Mouse (Mus musculus): Measurements from ENCODE around the gene Nsd1. TPM values are rescaled to one million over a fixed set of nuclear protein-coding genes. Genes with fewer than 3 reads are reported as not detected.

Nsd1 gene
- polyA plus RNA-seq, 1 experiment from 2014 or later, result 44.6 TPM

DNA sequence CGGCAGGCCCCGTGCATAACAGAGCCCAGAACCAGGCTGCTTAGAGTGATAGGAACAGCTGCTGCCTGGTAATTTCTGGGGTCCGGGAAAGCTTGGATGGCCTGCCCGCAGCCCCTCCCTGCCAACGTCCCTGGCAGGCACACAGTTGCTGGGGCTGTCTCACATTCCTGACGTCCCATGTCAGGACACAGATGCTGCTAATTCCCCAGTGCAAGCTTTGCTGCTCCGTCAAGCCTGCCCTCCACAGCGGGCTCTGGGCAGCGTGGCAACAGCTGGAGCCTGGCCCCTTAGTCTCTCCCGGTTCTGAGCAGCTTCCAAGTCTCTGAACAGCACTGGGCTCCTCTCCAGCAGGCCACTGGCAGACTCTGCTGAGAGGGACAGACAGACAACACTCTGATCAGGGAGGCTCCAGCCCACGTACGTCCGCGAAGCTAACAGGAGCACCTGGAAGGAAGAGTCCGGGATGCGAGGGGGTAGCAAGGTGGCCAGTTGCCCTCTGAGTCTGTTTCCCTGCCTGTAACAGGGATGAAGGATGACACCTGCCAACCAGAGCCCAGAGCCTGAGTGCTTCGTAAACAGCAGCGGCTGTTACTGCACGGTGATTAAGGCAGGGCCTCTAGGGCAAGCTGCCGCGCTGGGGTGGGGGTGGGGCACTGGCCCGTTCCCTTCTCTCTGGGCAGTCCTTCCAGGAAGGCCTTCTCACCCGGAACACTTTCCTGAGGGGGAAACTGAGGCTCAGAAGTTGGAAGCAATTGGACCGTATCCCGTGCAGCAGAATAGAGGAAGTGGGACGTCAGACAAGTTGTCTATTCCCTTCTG, 37.9 kb upstream of the Nsd1 start:
- 11% methylated on average over 26 of the region's 26 CpGs for WGBS
- no peak overlapping the region; the same call in 1 of the 2 replicates for H3K4me3 ChIP-seq (replicated peaks; ENCODE audit: low read length)
- peak; percentile 48; the same call in 1 of the 2 replicates for ATAC-seq (ENCODE audit: insufficient read depth, low FRiP score)

DNA sequence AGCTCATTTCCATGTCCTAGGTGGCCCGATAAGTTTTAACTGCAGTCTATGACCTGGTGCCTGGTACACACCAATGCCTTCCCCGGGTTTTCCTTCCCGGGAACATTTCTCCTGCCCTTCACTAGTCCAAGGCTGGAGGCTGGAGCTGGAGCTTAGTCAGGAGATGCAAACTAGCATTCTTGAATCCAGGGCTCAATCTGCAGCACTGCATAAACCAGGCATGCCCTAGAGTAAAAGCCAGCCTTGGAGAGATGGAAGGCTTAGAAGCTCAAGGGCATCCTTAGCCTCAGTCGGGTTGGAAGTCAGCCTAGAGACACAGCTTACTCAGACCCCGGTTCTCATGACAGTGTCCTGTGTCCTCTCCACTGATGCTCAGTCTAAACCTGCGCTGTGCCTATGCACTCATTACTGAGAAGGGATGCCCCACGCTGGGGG, 37.2 kb upstream of the Nsd1 start:
- no peaks in the 10 kb centered on the region for H3K27me3 ChIP-seq (ENCODE audit: control insufficient read depth, insufficient read depth, low read length)
- H3K27ac ChIP-seq (ENCODE audit: low read length), result peak overlapping the region; percentile 73
- peaks cover 25% of the 10 kb centered on the region for H3K4me1 ChIP-seq (ENCODE audit: control insufficient read depth, insufficient read depth, low read length)
- ATAC-seq (ENCODE audit: insufficient read depth, low FRiP score), result no peak
- H3K4me2 ChIP-seq (ENCODE audit: low read depth, low read length), result peak overlapping the region; percentile 45
- H3K9ac ChIP-seq (ENCODE audit: low read length), result peak overlapping the region; percentile 2; the same call in 1 of the 2 replicates
- no peaks in the 10 kb centered on the region for H3K9me3 ChIP-seq (replicated peaks; ENCODE audit: control insufficient read depth, low read length)
- WGBS, result 40% methylated on average over 7 of the region's 7 CpGs
- H3K36me3 ChIP-seq (ENCODE audit: control insufficient read depth, insufficient read depth, low read length), result no peaks in the 10 kb centered on the region
- no peak overlapping the region; the same call in 1 of the 2 replicates for H3K4me3 ChIP-seq (replicated peaks; ENCODE audit: low read length)

More for the DNA sequence above, 37.9 kb upstream of the Nsd1 start:
- Histone ChIP-seq H3K4me2 (ENCODE audit: low read depth, low read length) (peak overlapping the region; percentile 45), H3K9me3 (replicated peaks; ENCODE audit: control insufficient read depth, low read length) (no peaks in the 10 kb centered on the region), H3K27ac (ENCODE audit: low read length) (peak overlapping the region; percentile 73), H3K36me3 (ENCODE audit: control insufficient read depth, insufficient read depth, low read length) (no peaks in the 10 kb centered on the region), H3K27me3 (ENCODE audit: control insufficient read depth, insufficient read depth, low read length) (no peaks in the 10 kb centered on the region), H3K4me1 (ENCODE audit: control insufficient read depth, insufficient read depth, low read length) (peaks cover 25% of the 10 kb centered on the region), H3K9ac (ENCODE audit: low read length) (peak overlapping the region; percentile 2; the same call in 1 of the 2 replicates)

DNA sequence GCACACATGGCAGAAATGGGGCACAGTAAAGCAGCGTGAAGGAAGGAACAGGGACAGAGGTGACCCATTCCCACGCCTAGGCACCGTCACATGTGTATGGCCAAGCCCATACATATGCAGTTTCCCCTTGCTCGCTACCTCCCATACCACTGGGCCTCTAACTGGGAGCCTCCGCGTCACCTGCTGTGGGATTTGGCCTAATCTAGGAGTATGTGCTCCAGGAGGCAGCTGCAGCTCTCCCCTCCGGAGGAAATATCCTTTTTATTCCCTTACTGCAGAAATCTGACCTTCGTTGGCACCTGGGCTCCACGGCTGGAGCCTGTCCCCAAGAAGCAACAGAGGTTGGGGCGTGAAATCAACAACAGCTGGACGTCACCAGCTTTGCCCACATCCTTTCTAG, 35.2 kb upstream of the Nsd1 start:
- Histone ChIP-seq H3K4me2 (ENCODE audit: low read depth, low read length) (no peak overlapping the region), H3K27ac (ENCODE audit: low read length) (no peak overlapping the region), H3K4me1 (ENCODE audit: control insufficient read depth, insufficient read depth, low read length) (peaks cover 17% of the 10 kb centered on the region), H3K4me3 (replicated peaks; ENCODE audit: low read length) (no peak overlapping the region), H3K27me3 (ENCODE audit: control insufficient read depth, insufficient read depth, low read length) (no peaks in the 10 kb centered on the region), H3K36me3 (ENCODE audit: control insufficient read depth, insufficient read depth, low read length) (no peaks in the 10 kb centered on the region), H3K9ac (ENCODE audit: low read length) (no peak overlapping the region), H3K9me3 (replicated peaks; ENCODE audit: control insufficient read depth, low read length) (no peaks in the 10 kb centered on the region)
- 79% methylated on average over 11 of the region's 11 CpGs for WGBS
- no peak for ATAC-seq (ENCODE audit: insufficient read depth, low FRiP score)

DNA sequence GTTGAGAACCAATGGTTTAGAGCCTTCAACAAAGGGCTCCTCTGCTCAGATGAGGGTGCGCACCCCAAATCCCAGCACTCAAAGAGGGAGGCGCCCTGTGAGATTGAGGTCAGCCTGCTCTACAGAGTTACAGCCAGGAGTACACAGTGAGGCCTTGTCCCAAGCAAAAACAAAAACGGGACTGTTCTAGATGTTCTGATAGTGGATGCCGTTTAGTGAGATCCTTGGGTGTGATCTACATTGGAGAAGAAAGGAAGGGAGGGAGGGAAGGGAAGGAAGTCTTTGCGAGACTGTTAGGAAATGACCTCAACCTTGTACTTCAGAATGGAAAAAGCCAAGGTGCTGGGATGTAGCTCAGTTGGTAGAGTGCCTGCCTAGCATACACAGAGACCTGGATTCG, 33.3 kb upstream of the Nsd1 start:
- no peak overlapping the region for H3K9ac ChIP-seq (ENCODE audit: low read length)
- no peaks in the 10 kb centered on the region for H3K9me3 ChIP-seq (replicated peaks; ENCODE audit: control insufficient read depth, low read length)
- ATAC-seq (ENCODE audit: insufficient read depth, low FRiP score), result no peak
- no peak overlapping the region for H3K4me2 ChIP-seq (ENCODE audit: low read depth, low read length)
- no peak overlapping the region for H3K27ac ChIP-seq (ENCODE audit: low read length)
- no peak overlapping the region for H3K4me3 ChIP-seq (replicated peaks; ENCODE audit: low read length)
- H3K27me3 ChIP-seq (ENCODE audit: control insufficient read depth, insufficient read depth, low read length), result no peaks in the 10 kb centered on the region
- no peaks in the 10 kb centered on the region for H3K36me3 ChIP-seq (ENCODE audit: control insufficient read depth, insufficient read depth, low read length)
- H3K4me1 ChIP-seq (ENCODE audit: control insufficient read depth, insufficient read depth, low read length), result peaks cover 15% of the 10 kb centered on the region
- WGBS, result 84% methylated on average over 6 of the region's 6 CpGs

DNA sequence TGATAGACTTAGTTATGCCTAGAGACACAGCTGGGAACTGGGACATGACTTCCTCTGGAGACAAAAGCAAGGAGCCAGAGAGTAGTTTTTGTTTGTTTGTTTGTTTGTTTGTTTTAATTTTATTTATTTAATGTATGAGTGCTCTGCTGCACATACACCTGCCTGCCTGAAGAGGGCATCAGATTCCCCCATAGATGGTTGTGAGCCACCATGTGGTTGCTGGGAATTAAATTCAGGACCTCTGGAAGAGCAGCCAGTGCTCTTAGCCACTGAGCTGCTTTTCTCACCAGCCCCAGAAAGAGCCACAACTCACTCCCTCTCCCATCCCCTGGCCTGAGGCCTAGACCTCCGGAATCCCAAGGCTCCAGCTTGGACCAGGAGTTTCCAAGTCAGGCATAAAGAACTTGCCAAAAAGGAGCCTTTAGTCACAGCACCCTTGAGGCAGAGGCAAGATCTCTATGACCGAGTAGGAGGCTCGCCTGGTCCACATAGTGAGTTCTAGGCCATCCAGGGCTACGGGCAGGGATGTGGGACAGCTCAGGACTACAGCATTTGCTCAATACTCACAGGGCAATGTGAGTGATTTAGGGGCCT, 31.6 kb upstream of the Nsd1 start:
- Histone ChIP-seq H3K9ac (ENCODE audit: low read length) (no peak overlapping the region), H3K27ac (ENCODE audit: low read length) (no peak overlapping the region)

DNA sequence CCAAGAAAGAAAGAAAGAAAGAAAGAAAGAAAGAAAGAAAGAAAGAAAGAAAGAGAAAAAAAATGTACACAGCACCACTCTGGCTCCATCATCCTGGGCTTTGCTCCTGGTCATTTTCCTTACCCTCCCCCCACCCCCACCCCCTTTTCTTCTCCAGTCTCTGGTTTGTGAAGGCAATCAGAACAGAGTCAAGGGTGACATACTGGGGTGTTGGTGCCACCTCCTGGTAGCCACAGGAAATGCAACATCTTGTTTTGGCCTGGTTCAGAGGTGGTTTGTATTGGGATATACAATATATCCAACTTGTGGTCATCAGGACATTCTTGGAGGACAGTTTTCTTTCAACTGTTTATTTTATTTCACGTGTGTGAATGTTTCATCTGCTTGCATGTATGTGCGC, 31.0 kb upstream of the Nsd1 start:
- Histone ChIP-seq H3K36me3 (ENCODE audit: control insufficient read depth, insufficient read depth, low read length) (no peaks in the 10 kb centered on the region), H3K4me2 (ENCODE audit: low read depth, low read length) (no peak overlapping the region), H3K9ac (ENCODE audit: low read length) (no peak overlapping the region), H3K4me3 (replicated peaks; ENCODE audit: low read length) (no peak overlapping the region), H3K9me3 (replicated peaks; ENCODE audit: control insufficient read depth, low read length) (no peaks in the 10 kb centered on the region), H3K4me1 (ENCODE audit: control insufficient read depth, insufficient read depth, low read length) (peaks cover 5% of the 10 kb centered on the region; the same call in 1 of the 2 replicates), H3K27ac (ENCODE audit: low read length) (no peak overlapping the region), H3K27me3 (ENCODE audit: control insufficient read depth, insufficient read depth, low read length) (no peaks in the 10 kb centered on the region)
- ATAC-seq (ENCODE audit: insufficient read depth, low FRiP score), result no peak
- 32% methylated on average over 2 of the region's 2 CpGs for WGBS

More for the DNA sequence above, 31.6 kb upstream of the Nsd1 start:
- Histone ChIP-seq H3K4me3 (replicated peaks; ENCODE audit: low read length) (no peak overlapping the region), H3K4me1 (ENCODE audit: control insufficient read depth, insufficient read depth, low read length) (peaks cover 5% of the 10 kb centered on the region; the same call in 1 of the 2 replicates), H3K27me3 (ENCODE audit: control insufficient read depth, insufficient read depth, low read length) (no peaks in the 10 kb centered on the region), H3K36me3 (ENCODE audit: control insufficient read depth, insufficient read depth, low read length) (no peaks in the 10 kb centered on the region), H3K9me3 (replicated peaks; ENCODE audit: control insufficient read depth, low read length) (no peaks in the 10 kb centered on the region), H3K4me2 (ENCODE audit: low read depth, low read length) (no peak overlapping the region)
- ATAC-seq (ENCODE audit: insufficient read depth, low FRiP score), result no peak
- 63% methylated on average over 4 of the region's 4 CpGs for WGBS

DNA sequence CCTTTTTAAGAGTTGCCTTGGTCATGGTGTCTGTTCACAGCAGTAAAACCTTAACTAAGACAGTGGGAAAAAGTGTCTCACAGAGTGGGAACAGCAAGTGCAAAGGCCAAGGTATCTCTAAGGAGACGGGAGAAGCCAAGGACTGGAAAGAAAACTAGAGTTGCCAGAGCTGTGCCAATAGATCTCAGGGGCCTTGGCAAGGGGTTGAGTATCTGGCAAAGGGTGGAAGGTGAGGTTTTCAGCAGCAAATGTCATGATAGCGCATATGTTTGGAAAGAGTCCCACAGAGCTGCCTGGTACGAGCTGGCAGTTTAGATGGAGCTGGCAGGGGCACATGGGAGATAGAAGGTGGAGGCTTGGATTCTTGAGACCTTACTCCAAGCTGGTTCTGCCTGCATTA, 30.0 kb upstream of the Nsd1 start:
- H3K4me1 ChIP-seq (ENCODE audit: control insufficient read depth, insufficient read depth, low read length), result peaks cover 5% of the 10 kb centered on the region; the same call in 1 of the 2 replicates
- H3K36me3 ChIP-seq (ENCODE audit: control insufficient read depth, insufficient read depth, low read length), result no peaks in the 10 kb centered on the region
- H3K9ac ChIP-seq (ENCODE audit: low read length), result no peak overlapping the region
- ATAC-seq (ENCODE audit: insufficient read depth, low FRiP score), result no peak
- H3K4me2 ChIP-seq (ENCODE audit: low read depth, low read length), result no peak overlapping the region
- H3K4me3 ChIP-seq (replicated peaks; ENCODE audit: low read length), result no peak overlapping the region
- no peaks in the 10 kb centered on the region for H3K9me3 ChIP-seq (replicated peaks; ENCODE audit: control insufficient read depth, low read length)
- no peaks in the 10 kb centered on the region for H3K27me3 ChIP-seq (ENCODE audit: control insufficient read depth, insufficient read depth, low read length)
- no peak overlapping the region for H3K27ac ChIP-seq (ENCODE audit: low read length)
- WGBS, result 86% methylated on average over 3 of the region's 3 CpGs

DNA sequence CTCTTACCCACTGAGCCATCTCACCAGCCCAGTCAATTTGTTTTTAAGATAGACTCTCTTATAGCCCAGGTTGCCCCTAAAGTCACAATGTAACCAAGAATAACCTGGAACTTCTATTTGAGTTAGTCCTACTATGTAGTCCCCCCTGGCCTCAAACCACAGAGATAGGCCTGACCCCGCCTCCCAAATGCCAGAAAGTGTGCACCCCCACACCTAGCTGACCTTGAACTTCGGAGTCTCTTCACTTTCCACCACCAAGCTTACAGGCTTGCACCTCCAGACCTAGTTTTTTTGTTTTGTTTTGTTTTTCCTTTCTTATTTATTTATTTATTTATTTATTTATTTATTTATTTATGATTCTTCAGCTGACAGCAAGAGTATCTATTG, 27.8 kb upstream of the Nsd1 start:
- ATAC-seq (ENCODE audit: insufficient read depth, low FRiP score), result no peak
- 74% methylated on average over 2 of the region's 2 CpGs for WGBS
- peak overlapping the region; percentile 90 for H3K27ac ChIP-seq (ENCODE audit: low read length)

More for the DNA sequence above, 27.8 kb upstream of the Nsd1 start:
- Histone ChIP-seq H3K27me3 (ENCODE audit: control insufficient read depth, insufficient read depth, low read length) (no peaks in the 10 kb centered on the region), H3K9ac (ENCODE audit: low read length) (peak overlapping the region; percentile 73), H3K9me3 (replicated peaks; ENCODE audit: control insufficient read depth, low read length) (no peaks in the 10 kb centered on the region), H3K4me1 (ENCODE audit: control insufficient read depth, insufficient read depth, low read length) (peaks cover 5% of the 10 kb centered on the region; the same call in 1 of the 2 replicates), H3K36me3 (ENCODE audit: control insufficient read depth, insufficient read depth, low read length) (no peaks in the 10 kb centered on the region), H3K4me2 (ENCODE audit: low read depth, low read length) (peak overlapping the region; percentile 74), H3K4me3 (replicated peaks; ENCODE audit: low read length) (peak overlapping the region; percentile 49)
